Mouse (Mus musculus): ENCODE data around the gene Afg1l. TPM values are rescaled to one million over a fixed set of nuclear protein-coding genes. Genes with fewer than 3 reads are reported as not detected.
A peak's percentile ranks its signal among the peaks of the same experiment; 100 is the strongest.

The Afg1l gene
- polyA plus RNA-seq, 1 experiment from 2014 or later, result 5.9 TPM

GRCm38 (mm10) chr10:42510141-42510540 is 31.8 kb upstream of the Afg1l start:
- Histone ChIP-seq H3K27ac (replicated peaks; ENCODE audit: low read depth, low read length) (no peak overlapping the region), H3K4me1 (ENCODE audit: control insufficient read depth, insufficient read depth, low read length) (no peaks in the 10 kb centered on the region), H3K4me2 (ENCODE audit: low read depth, severe bottlenecking) (no peak overlapping the region), H3K9ac (ENCODE audit: low read length) (no peak overlapping the region), H3K4me3 (ENCODE audit: low read depth, low read length) (no peak overlapping the region), H3K27me3 (ENCODE audit: control insufficient read depth, insufficient read depth, low read length) (no peaks in the 10 kb centered on the region), H3K36me3 (ENCODE audit: control insufficient read depth, insufficient read depth, low read length) (0 out of 2 replicates have a peak, but pooled peaks cover 2% of the 10 kb centered on the region), H3K9me3 (ENCODE audit: control insufficient read depth, low read length) (no peaks in the 10 kb centered on the region)
- ATAC-seq (ENCODE audit: insufficient number of reproducible peaks, low FRiP score, low TSS enrichment, low read depth) (no peak), DNase-seq (ENCODE audit: low spot score) (no peak)
- WGBS, result 89% methylated on average over 6 of the region's 6 CpGs

GRCm38 (mm10) chr10:42504096-42504710 is 25.8 kb upstream of the Afg1l start:
- H3K36me3 ChIP-seq (ENCODE audit: control insufficient read depth, insufficient read depth, low read length), result 0 out of 2 replicates have a peak, but pooled peaks cover 4% of the 10 kb centered on the region
- 91% methylated on average over 10 of the region's 10 CpGs for WGBS
- no peak overlapping the region for H3K4me2 ChIP-seq (ENCODE audit: low read depth, severe bottlenecking)
- no peaks in the 10 kb centered on the region; the same call in 1 of the 2 replicates for H3K4me1 ChIP-seq (ENCODE audit: control insufficient read depth, insufficient read depth, low read length)
- ATAC-seq (ENCODE audit: insufficient number of reproducible peaks, low FRiP score, low TSS enrichment, low read depth), result no peak
- no peak for DNase-seq (ENCODE audit: low spot score)
- H3K27me3 ChIP-seq (ENCODE audit: control insufficient read depth, insufficient read depth, low read length), result no peaks in the 10 kb centered on the region
- H3K9me3 ChIP-seq (ENCODE audit: control insufficient read depth, low read length), result no peaks in the 10 kb centered on the region
- H3K27ac ChIP-seq (replicated peaks; ENCODE audit: low read depth, low read length), result no peak overlapping the region
- H3K9ac ChIP-seq (ENCODE audit: low read length), result no peak overlapping the region
- no peak overlapping the region for H3K4me3 ChIP-seq (ENCODE audit: low read depth, low read length)

GRCm38 (mm10) chr10:42502349-42503111 is 24.2 kb upstream of the Afg1l start:
- peak; percentile 45 for ATAC-seq (ENCODE audit: insufficient number of reproducible peaks, low FRiP score, low TSS enrichment, low read depth)
- WGBS, result 1% methylated on average over 44 of the region's 55 CpGs

GRCm38 (mm10) chr10:42501775-42502348 is 23.5 kb upstream of the Afg1l start, which contains the start of gene Snx3:
Gene Snx3 (plus strand): TSS chr10:42502030.
- no peaks in the 10 kb centered on the region; the same call in 1 of the 2 replicates for H3K4me1 ChIP-seq (ENCODE audit: control insufficient read depth, insufficient read depth, low read length)
- DNase-seq (ENCODE audit: low spot score), result peak; percentile 94
- no peaks in the 10 kb centered on the region for H3K27me3 ChIP-seq (ENCODE audit: control insufficient read depth, insufficient read depth, low read length)
- H3K36me3 ChIP-seq (ENCODE audit: control insufficient read depth, insufficient read depth, low read length), result 0 out of 2 replicates have a peak, but pooled peaks cover 2% of the 10 kb centered on the region
- under 1% methylated on average over 60 of the region's 68 CpGs for WGBS
- peak within 1 kb of the TSS; percentile 71 for H3K4me2 ChIP-seq (ENCODE audit: low read depth, severe bottlenecking)
- H3K9me3 ChIP-seq (ENCODE audit: control insufficient read depth, low read length), result no peaks in the 10 kb centered on the region
- peak within 1 kb of the TSS; percentile 82 for H3K4me3 ChIP-seq (ENCODE audit: low read depth, low read length)
- H3K9ac ChIP-seq (ENCODE audit: low read length), result peak within 1 kb of the TSS; percentile 88
- H3K27ac ChIP-seq (replicated peaks; ENCODE audit: low read depth, low read length), result peak within 1 kb of the TSS; percentile 86
- ATAC-seq (ENCODE audit: insufficient number of reproducible peaks, low FRiP score, low TSS enrichment, low read depth), result peak; percentile 95

More at GRCm38 (mm10) chr10:42502349-42503111, 24.2 kb upstream of the Afg1l start:
- Histone ChIP-seq H3K27ac (replicated peaks; ENCODE audit: low read depth, low read length) (peak overlapping the region; percentile 86), H3K9me3 (ENCODE audit: control insufficient read depth, low read length) (no peaks in the 10 kb centered on the region), H3K9ac (ENCODE audit: low read length) (peak overlapping the region; percentile 88), H3K4me2 (ENCODE audit: low read depth, severe bottlenecking) (peak overlapping the region; percentile 71), H3K4me3 (ENCODE audit: low read depth, low read length) (peak overlapping the region; percentile 82), H3K27me3 (ENCODE audit: control insufficient read depth, insufficient read depth, low read length) (no peaks in the 10 kb centered on the region), H3K36me3 (ENCODE audit: control insufficient read depth, insufficient read depth, low read length) (0 out of 2 replicates have a peak, but pooled peaks cover 4% of the 10 kb centered on the region), H3K4me1 (ENCODE audit: control insufficient read depth, insufficient read depth, low read length) (no peaks in the 10 kb centered on the region; the same call in 1 of the 2 replicates)
- DNase-seq (ENCODE audit: low spot score), result peak; percentile 68

- Histone ChIP-seq H3K4me3 (ENCODE audit: low read depth, low read length) (peak overlapping the region; percentile 82; the same call in 1 of the 2 replicates), H3K4me2 (ENCODE audit: low read depth, severe bottlenecking) (peak overlapping the region; percentile 5; the same call in 1 of the 2 replicates), H3K27ac (replicated peaks; ENCODE audit: low read depth, low read length) (peak overlapping the region; percentile 86), H3K9ac (ENCODE audit: low read length) (0 out of 2 replicates have a peak overlapping the region, but pooled peaks have one; percentile 88), H3K9me3 (ENCODE audit: control insufficient read depth, low read length) (no peaks in the 10 kb centered on the region), H3K4me1 (ENCODE audit: control insufficient read depth, insufficient read depth, low read length) (no peaks in the 10 kb centered on the region; the same call in 1 of the 2 replicates), H3K27me3 (ENCODE audit: control insufficient read depth, insufficient read depth, low read length) (no peaks in the 10 kb centered on the region), H3K36me3 (ENCODE audit: control insufficient read depth, insufficient read depth, low read length) (0 out of 2 replicates have a peak, but pooled peaks cover 2% of the 10 kb centered on the region)
- WGBS, result 94% methylated on average over 5 of the region's 5 CpGs
- ATAC-seq (ENCODE audit: insufficient number of reproducible peaks, low FRiP score, low TSS enrichment, low read depth), result no peak
- no peak for DNase-seq (ENCODE audit: low spot score)
Measured at GRCm38 (mm10) chr10:42501161-42501560, 22.8 kb upstream of the Afg1l start.

- H3K27me3 ChIP-seq (ENCODE audit: control insufficient read depth, insufficient read depth, low read length), result no peaks in the 10 kb centered on the region
- no peaks in the 10 kb centered on the region; the same call in 1 of the 2 replicates for H3K4me1 ChIP-seq (ENCODE audit: control insufficient read depth, insufficient read depth, low read length)
- H3K4me2 ChIP-seq (ENCODE audit: low read depth, severe bottlenecking), result no peak overlapping the region
- no peak overlapping the region for H3K4me3 ChIP-seq (ENCODE audit: low read depth, low read length)
- DNase-seq (ENCODE audit: low spot score), result no peak
- ATAC-seq (ENCODE audit: insufficient number of reproducible peaks, low FRiP score, low TSS enrichment, low read depth), result no peak
- H3K9me3 ChIP-seq (ENCODE audit: control insufficient read depth, low read length), result no peaks in the 10 kb centered on the region
- H3K9ac ChIP-seq (ENCODE audit: low read length), result no peak overlapping the region
- no peak overlapping the region for H3K27ac ChIP-seq (replicated peaks; ENCODE audit: low read depth, low read length)
- 97% methylated on average over 8 of the region's 8 CpGs for WGBS
- 0 out of 2 replicates have a peak, but pooled peaks cover 2% of the 10 kb centered on the region for H3K36me3 ChIP-seq (ENCODE audit: control insufficient read depth, insufficient read depth, low read length)
Measured at GRCm38 (mm10) chr10:42500611-42501010, 22.2 kb upstream of the Afg1l start.

- Histone ChIP-seq H3K36me3 (ENCODE audit: control insufficient read depth, insufficient read depth, low read length) (no peaks in the 10 kb centered on the region), H3K9me3 (ENCODE audit: control insufficient read depth, low read length) (no peaks in the 10 kb centered on the region), H3K27me3 (ENCODE audit: control insufficient read depth, insufficient read depth, low read length) (no peaks in the 10 kb centered on the region), H3K9ac (ENCODE audit: low read length) (no peak overlapping the region), H3K4me1 (ENCODE audit: control insufficient read depth, insufficient read depth, low read length) (no peaks in the 10 kb centered on the region), H3K4me2 (ENCODE audit: low read depth, severe bottlenecking) (no peak overlapping the region), H3K4me3 (ENCODE audit: low read depth, low read length) (no peak overlapping the region), H3K27ac (replicated peaks; ENCODE audit: low read depth, low read length) (no peak overlapping the region)
- 61% methylated on average over 4 of the region's 4 CpGs for WGBS
- DNase-seq (ENCODE audit: low spot score) (no peak), ATAC-seq (ENCODE audit: insufficient number of reproducible peaks, low FRiP score, low TSS enrichment, low read depth) (no peak)
Measured at GRCm38 (mm10) chr10:42493000-42493399, 14.6 kb upstream of the Afg1l start.
